Mouse (Mus musculus) embryonic fibroblast, embryonic 13.5 days (primary cell): ENCODE results near the gene Gm45521. TPM values are rescaled to one million over a fixed set of nuclear protein-coding genes. Genes with fewer than 3 reads are reported as not detected.

Source experiments
- H3K27ac ChIP-seq: 2 replicates; pipeline ENCODE4 v1.5.1; 2012; ENCODE audit warnings: low read length, control low read depth, inconsistent platforms; ENCODE audit not compliant: insufficient read depth
- H3K4me1 ChIP-seq: 2 replicates; pipeline ENCODE4 v1.6.1; 2011; ENCODE audit warnings: low read length; ENCODE audit not compliant: control insufficient read depth, insufficient read depth
- H3K4me3 ChIP-seq: 2 replicates; pipeline ENCODE4 v1.5.1; 2011; ENCODE audit warnings: mild to moderate bottlenecking, control low read depth, low read length; ENCODE audit not compliant: insufficient read depth
- CTCF ChIP-seq: IDR thresholded peaks from 2 replicates; pipeline ENCODE4 v1.5.1; 2011; ENCODE audit warnings: mild to moderate bottlenecking, control low read depth, low read length, moderate library complexity, borderline replicate concordance; ENCODE audit not compliant: insufficient read depth
- POLR2A ChIP-seq: IDR thresholded peaks from 2 replicates; pipeline ENCODE4 v1.6.1; 2011; ENCODE audit warnings: low read depth, mild to moderate bottlenecking, control low read depth, low read length, moderate library complexity
- polyA plus RNA-seq: library from polyadenylated mRNA; stranded (reverse); fragments of >200 nt; gene quantifications from 2 replicates; pipeline ENCODE4 v1.2.4, GENCODE M21; 2011; ENCODE audit warnings: low read depth; ENCODE audit not compliant: missing spikeins, insufficient read length

Gene Gm45521
- polyA plus RNA-seq, 1 experiment: not detected

DNA sequence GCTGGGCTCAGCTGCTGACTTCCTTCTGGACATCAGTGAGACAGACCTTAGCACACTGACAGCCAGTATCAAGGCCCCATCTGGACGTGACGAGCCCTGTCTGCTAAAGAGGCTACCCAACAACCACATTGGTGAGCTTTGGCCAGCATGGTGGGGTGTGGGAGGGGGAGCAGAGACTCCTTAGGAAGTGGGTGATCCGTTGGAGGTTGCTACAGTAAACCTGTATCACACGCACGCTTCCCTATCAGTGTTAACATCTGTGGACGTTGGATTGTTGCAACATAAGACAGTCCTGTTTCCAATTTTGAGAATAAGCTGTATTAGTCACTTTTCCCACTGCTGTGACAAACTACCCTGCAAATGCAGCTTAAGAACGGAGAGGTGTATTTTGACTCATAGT lies 28.1 kb upstream of the Gm45521 start:
- Histone ChIP-seq H3K27ac (no peak overlapping the region), H3K4me3 (no peak overlapping the region), H3K4me1 (peaks cover 3% of the 10 kb centered on the region; the same call in 1 of the 2 replicates)
- TF ChIP-seq POLR2A (no peak), CTCF (no peak)

DNA sequence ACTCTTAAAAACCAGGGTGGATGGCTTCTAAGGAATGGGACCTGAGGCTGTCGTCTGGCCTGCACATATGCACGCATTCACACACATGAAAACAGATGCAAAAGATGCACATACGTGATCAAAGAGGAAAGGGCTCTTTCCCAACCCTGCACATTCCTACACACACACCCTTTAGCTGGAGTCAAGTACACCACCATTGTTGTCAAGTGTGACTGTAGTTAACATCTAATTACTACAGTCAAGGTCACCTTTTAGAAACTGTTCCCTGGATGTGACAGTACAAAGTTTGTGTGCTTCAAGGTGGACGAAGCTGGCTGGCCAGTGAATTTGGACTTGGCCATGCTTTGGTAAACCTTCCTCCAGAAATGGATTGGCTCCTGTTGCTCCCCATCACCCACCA lies 24.9 kb upstream of the Gm45521 start:
- no peak for TF ChIP-seq CTCF
- TF ChIP-seq POLR2A: no peak
- peaks cover 3% of the 10 kb centered on the region; the same call in 1 of the 2 replicates for H3K4me1 ChIP-seq
- no peak overlapping the region for H3K27ac ChIP-seq
- H3K4me3 ChIP-seq: no peak overlapping the region

DNA sequence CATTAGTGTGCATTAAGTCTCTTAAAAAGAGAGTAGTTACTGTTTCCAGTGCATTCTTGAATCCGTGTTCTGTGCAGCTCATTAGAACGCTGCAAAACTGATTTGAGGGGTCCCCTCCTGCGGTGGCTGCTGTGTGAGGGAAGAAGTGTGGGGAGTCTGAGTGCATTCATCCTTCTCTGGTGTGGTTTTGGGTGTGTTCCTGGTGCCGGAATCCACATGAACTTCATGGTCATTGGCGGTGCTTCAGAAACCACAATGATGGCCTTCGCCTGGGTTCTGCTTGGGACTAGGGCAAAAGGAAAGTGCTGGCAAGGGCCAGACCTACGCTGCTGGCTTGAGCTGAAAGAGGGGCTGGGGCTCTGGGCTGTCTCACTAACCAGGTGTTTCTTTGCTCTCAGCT lies 22.9 kb upstream of the Gm45521 start:
- Histone ChIP-seq H3K27ac (no peak overlapping the region), H3K4me1 (peaks cover 3% of the 10 kb centered on the region; the same call in 1 of the 2 replicates), H3K4me3 (no peak overlapping the region)
- TF ChIP-seq CTCF (no peak), POLR2A (no peak)

DNA sequence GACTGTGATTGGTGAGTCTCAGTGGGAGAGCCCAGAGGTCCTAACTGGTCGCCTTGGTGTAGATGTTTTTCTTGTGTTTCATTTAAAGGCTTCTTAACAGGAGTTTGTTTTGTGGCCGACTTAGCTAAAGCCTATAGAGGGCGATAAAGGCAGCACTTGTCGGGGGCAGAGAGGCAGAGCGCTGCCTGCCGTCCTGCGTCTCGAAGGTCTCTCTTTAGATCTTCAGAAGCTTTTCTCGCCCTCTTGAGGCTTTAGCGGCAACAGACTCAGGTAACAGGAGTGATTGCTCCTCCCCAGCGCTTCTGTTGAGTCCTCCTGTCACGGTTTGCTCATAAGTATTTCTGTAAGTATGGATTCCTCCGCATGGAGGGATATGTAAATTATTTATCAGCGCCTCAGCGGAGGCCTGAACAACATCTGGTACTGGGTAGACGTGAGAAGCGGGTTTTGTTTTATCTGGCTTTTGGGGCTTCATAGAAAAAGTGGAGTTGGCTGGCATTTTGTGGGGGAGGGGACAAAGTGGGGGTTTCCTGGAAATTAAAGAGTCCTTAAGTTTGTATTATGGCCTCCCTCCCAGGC lies 19.9 kb upstream of the Gm45521 start:
- no peak for TF ChIP-seq POLR2A
- TF ChIP-seq CTCF: peak; percentile 49; the same call in 1 of the 2 replicates
- Histone ChIP-seq H3K27ac (0 out of 2 replicates have a peak overlapping the region, but pooled peaks have one; percentile 6), H3K4me1 (peaks cover 10% of the 10 kb centered on the region; the same call in 1 of the 2 replicates)

DNA sequence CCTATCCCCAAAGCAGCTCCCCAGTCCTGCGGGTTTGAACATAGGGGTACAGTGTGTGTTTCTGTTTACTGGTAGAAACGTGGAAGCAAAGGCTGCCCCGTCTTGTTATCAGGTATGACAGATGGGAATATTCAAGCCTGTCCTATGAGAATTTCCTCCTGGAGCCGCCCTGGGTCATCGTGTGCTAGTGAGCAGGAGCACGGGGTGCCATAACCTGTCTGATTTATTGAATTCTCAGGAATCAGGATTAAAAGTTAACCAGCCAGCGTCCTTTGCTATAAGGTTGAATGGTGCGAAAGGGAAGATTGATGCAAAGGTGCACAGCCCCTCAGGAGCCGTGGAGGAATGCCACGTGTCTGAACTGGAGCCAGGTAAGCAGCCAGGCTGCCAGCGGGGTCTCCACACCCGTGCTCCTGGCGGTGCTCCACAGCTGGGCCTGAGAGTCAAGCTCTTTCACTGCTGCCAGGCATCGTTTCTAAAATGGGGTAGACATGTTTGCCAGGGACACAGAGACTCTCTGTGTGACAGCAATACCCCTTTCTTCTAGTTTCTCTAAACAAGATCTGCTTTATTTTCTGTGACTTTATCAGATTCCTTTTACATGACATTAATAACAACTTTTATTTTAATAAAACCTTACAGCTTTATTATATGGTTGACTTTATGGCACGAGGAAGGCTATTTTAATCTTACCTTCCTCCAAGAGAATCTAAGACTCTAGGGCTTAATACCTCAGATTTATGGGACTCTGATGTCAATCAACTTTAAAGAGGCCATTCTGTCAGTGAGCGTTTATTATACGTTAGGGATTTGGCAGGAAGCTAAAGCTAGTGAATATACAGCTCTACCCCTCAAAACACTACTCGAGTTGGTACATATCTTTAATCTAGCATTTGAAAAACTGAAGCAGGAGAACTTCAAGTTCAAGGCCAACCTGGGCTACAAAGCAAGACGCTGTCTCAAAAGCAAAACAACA lies 18.0 kb upstream of the Gm45521 start:
- H3K4me1 ChIP-seq: peaks cover 7% of the 10 kb centered on the region; the same call in 1 of the 2 replicates
- TF ChIP-seq POLR2A (no peak), CTCF (no peak)
- H3K4me3 ChIP-seq: no peak overlapping the region
- no peak overlapping the region for H3K27ac ChIP-seq

More for the DNA sequence above, 19.9 kb upstream of the Gm45521 start:
- no peak overlapping the region for H3K4me3 ChIP-seq

DNA sequence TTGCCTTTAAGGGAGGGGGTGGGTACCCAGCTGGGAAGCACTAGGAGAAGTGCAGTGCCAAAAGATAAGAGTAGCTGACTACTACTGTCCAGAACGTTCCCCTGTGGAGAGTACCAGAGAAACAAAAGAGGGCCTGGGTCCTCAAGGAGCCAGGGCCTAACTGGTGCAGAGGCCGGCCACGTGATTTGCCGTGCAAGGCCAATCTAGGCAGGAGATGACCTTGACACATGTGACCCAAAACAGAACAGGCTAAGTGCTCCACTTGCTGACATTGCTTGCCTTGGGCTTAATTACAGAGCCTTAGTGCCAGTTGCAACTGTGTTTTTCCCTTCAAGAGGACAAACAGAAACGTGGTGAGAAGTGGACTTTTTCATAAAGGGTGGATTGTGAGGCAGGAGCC lies 15.7 kb upstream of the Gm45521 start:
- TF ChIP-seq CTCF: no peak
- TF ChIP-seq POLR2A: no peak
- Histone ChIP-seq H3K4me3 (no peak overlapping the region), H3K27ac (peak overlapping the region; percentile 30), H3K4me1 (peaks cover 7% of the 10 kb centered on the region; the same call in 1 of the 2 replicates)

DNA sequence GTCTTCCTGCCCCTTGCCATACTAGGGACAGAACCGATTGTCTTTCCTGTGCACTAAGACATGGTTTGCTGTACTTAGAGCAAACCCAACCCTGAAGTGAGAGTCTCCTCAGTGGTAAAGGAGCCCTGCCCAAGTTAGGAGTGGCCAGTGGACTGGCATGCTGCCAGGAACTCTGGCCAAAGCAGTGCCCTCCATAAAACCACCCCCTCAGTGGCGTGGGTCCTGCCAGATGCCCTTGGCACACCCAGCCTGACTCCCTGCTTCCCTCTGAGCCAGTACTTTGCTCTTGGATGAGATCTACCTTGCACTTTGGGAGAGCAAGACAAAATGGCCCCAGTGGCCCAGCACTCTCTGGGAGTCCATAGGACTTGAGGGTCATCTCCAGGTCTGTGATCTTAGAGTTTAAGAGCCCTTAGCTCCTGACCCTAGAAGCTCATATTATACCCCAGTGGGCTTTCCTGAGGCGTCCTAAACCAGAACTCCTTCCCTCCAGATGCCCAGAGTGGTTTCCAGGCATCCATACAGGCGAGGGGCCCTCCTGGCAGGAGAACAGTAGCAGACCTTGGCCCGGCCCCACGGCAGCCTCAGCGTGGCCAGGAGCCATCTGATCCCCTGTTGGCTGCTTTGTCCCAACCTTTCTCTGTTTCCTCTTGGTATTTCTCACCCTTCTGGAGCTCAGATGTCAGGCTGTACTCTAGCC lies 13.8 kb upstream of the Gm45521 start:
- Histone ChIP-seq H3K4me3 (no peak overlapping the region), H3K27ac (no peak overlapping the region), H3K4me1 (peaks cover 7% of the 10 kb centered on the region; the same call in 1 of the 2 replicates)
- no peak for TF ChIP-seq POLR2A
- TF ChIP-seq CTCF: no peak

DNA sequence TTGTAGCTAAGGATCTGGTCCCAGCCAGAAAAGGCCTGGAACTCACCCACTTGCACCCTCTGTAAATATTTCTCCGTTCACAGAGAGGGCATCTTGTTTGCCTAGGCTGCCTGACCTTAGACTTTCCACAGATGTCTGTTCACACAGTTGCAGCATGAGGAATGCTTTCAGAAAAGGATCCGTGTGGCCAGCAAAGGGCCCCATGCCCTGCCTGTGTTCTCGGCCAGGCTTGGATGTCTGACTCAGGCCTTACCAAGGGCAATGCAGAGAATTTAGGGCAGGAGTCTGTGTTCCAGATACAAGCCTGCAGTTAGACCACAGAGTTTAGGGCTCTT lies 13.3 kb upstream of the Gm45521 start:
- peaks cover 7% of the 10 kb centered on the region; the same call in 1 of the 2 replicates for H3K4me1 ChIP-seq
- TF ChIP-seq POLR2A (no peak), CTCF (no peak)
- H3K27ac ChIP-seq: no peak overlapping the region
- no peak overlapping the region for H3K4me3 ChIP-seq

DNA sequence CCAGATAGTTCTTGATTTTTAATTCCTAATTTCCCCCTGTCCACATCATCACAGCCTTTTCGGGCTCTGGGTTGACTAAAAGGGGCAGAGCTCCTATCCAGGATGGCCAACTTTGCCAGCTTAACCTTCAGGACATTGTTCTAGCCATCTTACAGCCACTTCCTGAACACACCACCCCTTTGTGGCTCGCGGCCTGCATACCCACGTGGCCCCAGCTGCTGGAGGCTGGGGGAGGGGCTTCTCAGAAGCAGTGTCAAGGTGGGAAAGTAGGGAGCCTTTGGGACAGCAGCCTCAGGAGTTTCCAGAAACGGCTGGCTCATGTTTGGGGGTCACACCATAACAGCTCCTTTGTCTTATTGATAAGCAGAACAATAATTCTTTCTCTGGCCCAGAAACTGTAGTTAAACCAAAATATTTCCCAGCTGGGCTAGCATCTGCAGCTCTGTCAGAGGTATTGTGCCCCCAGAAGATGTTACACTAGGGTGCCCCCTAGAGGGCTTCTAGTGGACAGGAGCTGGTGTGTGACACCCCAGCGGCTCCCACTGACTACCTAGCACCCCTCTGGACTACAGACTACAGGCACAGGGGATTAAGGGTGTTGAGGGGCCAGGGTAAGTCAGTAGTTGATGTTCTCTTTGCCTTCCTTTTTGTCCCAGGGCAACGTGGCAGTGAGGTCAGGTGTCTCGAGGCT lies 12.6 kb upstream of the Gm45521 start:
- H3K27ac ChIP-seq: no peak overlapping the region
- peaks cover 7% of the 10 kb centered on the region; the same call in 1 of the 2 replicates for H3K4me1 ChIP-seq
- no peak for TF ChIP-seq CTCF
- TF ChIP-seq POLR2A: no peak
- H3K4me3 ChIP-seq: no peak overlapping the region
